Mouse (Mus musculus): ENCODE measurements around the gene Pld6.

- TF ChIP-seq POLR2A (IDR thresholded peaks at IDR 0.05; ENCODE audit: low read depth, low read length) (no peak), CTCF (IDR thresholded peaks at IDR 0.05; ENCODE audit: borderline replicate concordance, insufficient read depth, low read length) (no peak)
These were observed 29.1 kb downstream of the Pld6 start for GRCm38 (mm10) chr11:59758191-59758985.
